Mouse (Mus musculus): ENCODE data around the gene Sass6. TPM values are rescaled to one million over a fixed set of nuclear protein-coding genes. Genes with fewer than 3 reads are reported as not detected.

The Sass6 gene
- total and polyA plus RNA-seq, 3 experiments = 10.0 to 23.1 (median 12.4) TPM

DNA sequence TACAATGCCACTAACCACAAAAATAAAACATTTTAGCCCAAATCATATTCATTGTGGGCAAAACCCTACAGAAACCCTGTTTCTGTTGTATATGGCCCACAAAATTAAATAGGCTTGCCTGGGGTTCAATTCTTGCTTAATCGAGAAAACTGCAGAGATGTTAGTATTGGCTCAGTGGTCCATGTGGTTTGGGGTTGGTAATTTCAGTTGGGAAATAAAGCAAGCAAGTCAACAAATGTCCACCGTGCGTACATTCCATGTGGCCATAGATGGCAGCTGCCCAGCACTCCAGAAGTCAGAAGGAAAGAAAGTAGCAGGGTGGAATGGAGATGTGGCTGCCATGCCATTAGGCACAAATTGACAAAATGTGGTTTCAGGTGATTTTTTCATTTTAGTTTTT, 38.2 kb downstream of the Sass6 start:
- Histone ChIP-seq H3K4me2 (ENCODE audit: insufficient read depth, low read depth, poor library complexity, severe bottlenecking) (no peak overlapping the region), H3K9me3 (replicated peaks; ENCODE audit: low read length) (no peaks in the 10 kb centered on the region), H3K27me3 (replicated peaks) (no peaks in the 10 kb centered on the region), H3K27ac (ENCODE audit: insufficient read depth, low read depth) (no peak overlapping the region), H3K4me3 (replicated peaks in 1 of 3; ENCODE audit: low read depth in 2 of 3, low read length in 2 of 3, poor library complexity in 1 of 3) (no peak overlapping the region), H3K79me2 (replicated peaks; ENCODE audit: control insufficient read depth, extremely low read depth, insufficient read depth, poor library complexity, severe bottlenecking) (no peaks in the 10 kb centered on the region; the same call in 1 of the 2 replicates), H3K36me3 (replicated peaks in 1 of 2; ENCODE audit: control insufficient read depth in 1 of 2, insufficient read depth in 1 of 2, low read length in 1 of 2) (peaks cover 42 to 84% of the 10 kb centered on the region in 2 experiments), H3K9ac (ENCODE audit: insufficient read depth, low read depth) (no peak overlapping the region), H3K4me1 (ENCODE audit: control insufficient read depth in 1 of 2, insufficient read depth in 2 of 2) (peaks cover 0 to 4% of the 10 kb centered on the region in 2 experiments; a peak in 1 of 4 replicates)
- in situ Hi-C loops (cut with MboI; ENCODE audit: low pct_ligation_motif_present, low pct_unique_long_range_greater_than_20kb, low sequenced_read_pairs) = no loop called here
- no peak for TF ChIP-seq ZMIZ1 (IDR thresholded peaks at IDR 0.05; ENCODE audit: low read depth, low read length)
- no peak for TF ChIP-seq MXI1 (IDR thresholded peaks at IDR 0.05; ENCODE audit: low read depth, low read length)
- TF ChIP-seq CTCF (conservative IDR thresholded peaks at IDR 0.05 in 1 of 2, IDR thresholded peaks at IDR 0.05 in 1 of 2; ENCODE audit: low read depth in 2 of 2, low read length in 2 of 2) = no peak
- TF ChIP-seq BHLHE40 (IDR thresholded peaks at IDR 0.05; ENCODE audit: low read depth, low read length) = no peak
- TF ChIP-seq MEF2A (IDR thresholded peaks at IDR 0.05; ENCODE audit: borderline replicate concordance, low read depth, low read length) = no peak
- TF ChIP-seq SIN3A (IDR thresholded peaks at IDR 0.05; ENCODE audit: low read length) = no peak
- no peak for TF ChIP-seq SMC3 (IDR thresholded peaks at IDR 0.05; ENCODE audit: low read depth, low read length)
- dilution Hi-C loops (cut with MboI; ENCODE audit: extremely low pct_ligation_motif_present, extremely low pct_unique_long_range_greater_than_20kb, low sequenced_read_pairs) = no loop called here
- no peak for DNase-seq (ENCODE audit: extremely low read depth)

GRCm38 (mm10) chr3:116634091-116634490, 39.3 kb downstream of the Sass6 start:
- H3K27ac ChIP-seq (ENCODE audit: insufficient read depth, low read depth) = no peak overlapping the region
- H3K27me3 ChIP-seq (replicated peaks) = no peaks in the 10 kb centered on the region
- H3K36me3 ChIP-seq (replicated peaks in 1 of 2; ENCODE audit: control insufficient read depth in 1 of 2, insufficient read depth in 1 of 2, low read length in 1 of 2) = peaks cover 46 to 88% of the 10 kb centered on the region in 2 experiments
- no peak overlapping the region for H3K4me2 ChIP-seq (ENCODE audit: insufficient read depth, low read depth, poor library complexity, severe bottlenecking)
- no peak for DNase-seq (ENCODE audit: extremely low read depth)
- peaks cover 0 to 4% of the 10 kb centered on the region in 2 experiments; a peak in 1 of 4 replicates for H3K4me1 ChIP-seq (ENCODE audit: control insufficient read depth in 1 of 2, insufficient read depth in 2 of 2)
- in situ Hi-C loops (cut with MboI; ENCODE audit: low pct_ligation_motif_present, low pct_unique_long_range_greater_than_20kb, low sequenced_read_pairs) (no loop called here), dilution Hi-C loops (cut with MboI; ENCODE audit: extremely low pct_ligation_motif_present, extremely low pct_unique_long_range_greater_than_20kb, low sequenced_read_pairs) (no loop called here)
- no peaks in the 10 kb centered on the region; the same call in 1 of the 2 replicates for H3K79me2 ChIP-seq (replicated peaks; ENCODE audit: control insufficient read depth, extremely low read depth, insufficient read depth, poor library complexity, severe bottlenecking)
- no peak overlapping the region for H3K9ac ChIP-seq (ENCODE audit: insufficient read depth, low read depth)
- H3K4me3 ChIP-seq (replicated peaks in 1 of 3; ENCODE audit: low read depth in 2 of 3, low read length in 2 of 3, poor library complexity in 1 of 3) = no peak overlapping the region
- no peak for TF ChIP-seq MYC (IDR thresholded peaks at IDR 0.05; ENCODE audit: low read depth, low read length)
- TF ChIP-seq CHD2 (IDR thresholded peaks at IDR 0.05; ENCODE audit: low read length) = no peak
- TF ChIP-seq MAFK (IDR thresholded peaks at IDR 0.05; ENCODE audit: insufficient replicate concordance, low read length) = no peak
- TF ChIP-seq TBP (conservative IDR thresholded peaks at IDR 0.05; ENCODE audit: low read depth, low read length) = no peak
- TF ChIP-seq E2F4 (IDR thresholded peaks at IDR 0.05; ENCODE audit: insufficient replicate concordance, low read depth, low read length) = no peak
- no peak for TF ChIP-seq HCFC1 (IDR thresholded peaks at IDR 0.05; ENCODE audit: low read depth, low read length)
- H3K9me3 ChIP-seq (replicated peaks; ENCODE audit: low read length) = no peaks in the 10 kb centered on the region

DNA sequence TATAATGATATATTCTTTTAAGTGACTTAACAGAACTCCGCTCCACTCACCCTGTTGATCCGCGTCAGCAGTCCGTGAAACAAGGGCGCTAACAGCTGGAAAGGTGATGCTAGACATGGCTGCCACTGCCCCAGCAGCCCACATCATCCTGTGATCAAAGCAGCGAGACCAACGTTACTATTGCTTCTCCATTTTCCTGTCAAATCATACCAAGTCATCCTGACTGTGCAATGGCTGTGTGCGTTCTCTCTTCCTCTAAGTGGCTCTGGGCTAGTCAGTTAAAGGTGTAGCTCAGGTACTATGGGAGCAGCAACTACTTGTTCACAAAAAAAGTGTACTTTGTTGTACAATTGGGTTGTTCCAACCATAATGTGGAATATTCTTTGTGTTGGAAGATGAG, 40.1 kb downstream of the Sass6 start:
- Histone ChIP-seq H3K9ac (ENCODE audit: insufficient read depth, low read depth) (no peak overlapping the region), H3K9me3 (replicated peaks; ENCODE audit: low read length) (no peaks in the 10 kb centered on the region), H3K4me2 (ENCODE audit: insufficient read depth, low read depth, poor library complexity, severe bottlenecking) (no peak overlapping the region), H3K4me3 (replicated peaks in 1 of 3; ENCODE audit: low read depth in 2 of 3, low read length in 2 of 3, poor library complexity in 1 of 3) (no peak overlapping the region), H3K4me1 (ENCODE audit: control insufficient read depth in 1 of 2, insufficient read depth in 2 of 2) (peaks cover 0 to 4% of the 10 kb centered on the region in 2 experiments; a peak in 1 of 4 replicates), H3K27me3 (replicated peaks) (no peaks in the 10 kb centered on the region), H3K79me2 (replicated peaks; ENCODE audit: control insufficient read depth, extremely low read depth, insufficient read depth, poor library complexity, severe bottlenecking) (no peaks in the 10 kb centered on the region; the same call in 1 of the 2 replicates), H3K27ac (ENCODE audit: insufficient read depth, low read depth) (no peak overlapping the region), H3K36me3 (replicated peaks in 1 of 2; ENCODE audit: control insufficient read depth in 1 of 2, insufficient read depth in 1 of 2, low read length in 1 of 2) (peaks cover 52 to 94% of the 10 kb centered on the region in 2 experiments)
- no peak for TF ChIP-seq RAD21 (IDR thresholded peaks at IDR 0.05; ENCODE audit: low read depth, low read length)
- no peak for TF ChIP-seq TBP (conservative IDR thresholded peaks at IDR 0.05; ENCODE audit: low read depth, low read length)
- TF ChIP-seq POLR2A (IDR thresholded peaks at IDR 0.05; ENCODE audit: low read depth, low read length) = no peak
- TF ChIP-seq JUND (conservative IDR thresholded peaks at IDR 0.05; ENCODE audit: low read depth, low read length) = no peak
- in situ Hi-C loops (cut with MboI; ENCODE audit: low pct_ligation_motif_present, low pct_unique_long_range_greater_than_20kb, low sequenced_read_pairs) = no loop called here
- DNase-seq (ENCODE audit: extremely low read depth) = no peak
- dilution Hi-C loops (cut with MboI; ENCODE audit: extremely low pct_ligation_motif_present, extremely low pct_unique_long_range_greater_than_20kb, low sequenced_read_pairs) = no loop called here
